Mouse (Mus musculus): ENCODE data around the gene Bok. TPM values are rescaled to one million over a fixed set of nuclear protein-coding genes. Genes with fewer than 3 reads are reported as not detected.

Bok gene
- total RNA-seq, 2 experiments from 2014 or later: 45.0 to 48.7 TPM

GRCm38 (mm10) chr1:93689901-93690496 is 4.5 kb downstream of the Bok start:
- DNase-seq: no peak
- intact Hi-C loops (cut with DNase I): no loop called here

GRCm38 (mm10) chr1:93691106-93691505 is 5.6 kb downstream of the Bok start:
- no peak for DNase-seq
- intact Hi-C loops (cut with DNase I): no loop called here

GRCm38 (mm10) chr1:93691786-93692357 is 6.4 kb downstream of the Bok start:
- intact Hi-C loops (cut with DNase I): no loop called here
- DNase-seq: no peak

GRCm38 (mm10) chr1:93692773-93693172 is 7.3 kb downstream of the Bok start:
- no peak for DNase-seq
- intact Hi-C loops (cut with DNase I): no loop called here

- DNase-seq: no peak
- intact Hi-C loops (cut with DNase I): no loop called here
Measured at GRCm38 (mm10) chr1:93693502-93693901, 8.0 kb downstream of the Bok start.

- intact Hi-C loops (cut with DNase I): no loop called here
- no peak for DNase-seq
Measured at GRCm38 (mm10) chr1:93693943-93694342, 8.5 kb downstream of the Bok start.

- intact Hi-C loops (cut with DNase I): no loop called here
- DNase-seq: no peak
Measured at GRCm38 (mm10) chr1:93694966-93695365, 9.5 kb downstream of the Bok start.

GRCm38 (mm10) chr1:93697317-93697716 is 11.9 kb downstream of the Bok start:
- no peak for DNase-seq
- intact Hi-C loops (cut with DNase I): no loop called here

GRCm38 (mm10) chr1:93699159-93699558 is 13.7 kb downstream of the Bok start:
- intact Hi-C loops (cut with DNase I): no loop called here
- DNase-seq: no peak

GRCm38 (mm10) chr1:93702106-93702505 is 16.6 kb downstream of the Bok start:
- intact Hi-C loops (cut with DNase I): no loop called here
- DNase-seq: no peak

GRCm38 (mm10) chr1:93703472-93704048 is 18.1 kb downstream of the Bok start:
- DNase-seq: no peak
- intact Hi-C loops (cut with DNase I): no loop called here

- peak; percentile 42 for DNase-seq
- intact Hi-C loops (cut with DNase I): no loop called here
Measured at GRCm38 (mm10) chr1:93704341-93704740, 18.9 kb downstream of the Bok start.

- no peak for DNase-seq
- intact Hi-C loops (cut with DNase I): no loop called here
Measured at GRCm38 (mm10) chr1:93705389-93705788, 19.9 kb downstream of the Bok start.

GRCm38 (mm10) chr1:93716166-93716565 is 30.7 kb downstream of the Bok start:
- intact Hi-C loops (cut with DNase I): no loop called here
- DNase-seq: no peak

- no peak for DNase-seq
- intact Hi-C loops (cut with DNase I): no loop called here
Measured at GRCm38 (mm10) chr1:93721557-93721956, 36.1 kb downstream of the Bok start.

- DNase-seq: no peak
- intact Hi-C loops (cut with DNase I): no loop called here
Measured at GRCm38 (mm10) chr1:93724623-93725022, 39.2 kb downstream of the Bok start.

GRCm38 (mm10) chr1:93725665-93726064 is 40.2 kb downstream of the Bok start:
- intact Hi-C loops (cut with DNase I): no loop called here
- no peak for DNase-seq

- intact Hi-C loops (cut with DNase I): no loop called here
- no peak for DNase-seq
Measured at GRCm38 (mm10) chr1:93726116-93726515, 40.7 kb downstream of the Bok start.

- peak; percentile 60 for DNase-seq
- intact Hi-C loops (cut with DNase I): no loop called here
Measured at GRCm38 (mm10) chr1:93726974-93727373, 41.5 kb downstream of the Bok start.

- no peak for DNase-seq
- intact Hi-C loops (cut with DNase I): no loop called here
Measured at GRCm38 (mm10) chr1:93731103-93731502, 45.6 kb downstream of the Bok start.

GRCm38 (mm10) chr1:93731880-93732281 is 46.4 kb downstream of the Bok start:
- no peak for DNase-seq
- intact Hi-C loops (cut with DNase I): no loop called here

GRCm38 (mm10) chr1:93735859-93736258 is 50.4 kb downstream of the Bok start:
- no peak for DNase-seq
- intact Hi-C loops (cut with DNase I): no loop called here

- intact Hi-C loops (cut with DNase I): no loop called here
- DNase-seq: no peak
Measured at GRCm38 (mm10) chr1:93737711-93738110, 52.3 kb downstream of the Bok start.
